Mouse (Mus musculus) stomach, postnatal 0 days (tissue): Measurements from ENCODE around the gene Sdhaf2.

Experiments used
- CTCF ChIP-seq: IDR thresholded peaks from 2 replicates; pipeline ENCODE4 v1.5.1; 2016; ENCODE audit warnings: antibody characterized with exemption, low read depth, mild to moderate bottlenecking, moderate library complexity
- EP300 ChIP-seq: optimal IDR thresholded peaks from 2 replicates; pipeline ENCODE3; 2016; ENCODE audit warnings: antibody characterized with exemption

- TF ChIP-seq CTCF (no peak), EP300 (no peak)
Observed at GRCm38 (mm10) chr19:10472958-10473357, 53.0 kb downstream of the Sdhaf2 start.
